Mouse (Mus musculus): ENCODE data around the gene Gna12. TPM values are rescaled to one million over a fixed set of nuclear protein-coding genes. Genes with fewer than 3 reads are reported as not detected.

Gene Gna12
- polyA plus RNA-seq (2016; fragmentation: Nextera tagmentation; extraction: Ambion mirVana) = 12.5 and 17.6 TPM in 2 replicates

- peaks cover 42% of the 10 kb centered on the region for H3K4me1 ChIP-seq
- 3% methylated on average over 49 of the region's 49 CpGs for WGBS
- peak within 1 kb of the TSS; percentile 90 for H3K4me3 ChIP-seq
- no peaks in the 10 kb centered on the region for H3K9me3 ChIP-seq
- no peaks in the 10 kb centered on the region for H3K27me3 ChIP-seq (ENCODE audit: insufficient read depth, poor library complexity, severe bottlenecking)
- H3K27ac ChIP-seq = peak within 1 kb of the TSS; percentile 95
- H3K36me3 ChIP-seq = peaks cover under 1% of the 10 kb centered on the region; the same call in 1 of the 2 replicates
- DNase-seq (ENCODE audit: low spot score) = peak; percentile 100
These were observed at the start of gene Gna12 for GRCm38 (mm10) chr5:140830314-140831063. Gene Gna12 (minus strand): TSS chr5:140830431.

GRCm38 (mm10) chr5:140878644-140879043 is 48.4 kb upstream of the Gna12 start:
- Histone ChIP-seq H3K4me3 (no peak overlapping the region), H3K36me3 (no peaks in the 10 kb centered on the region), H3K4me1 (no peaks in the 10 kb centered on the region; the same call in 1 of the 2 replicates), H3K27me3 (ENCODE audit: insufficient read depth, poor library complexity, severe bottlenecking) (peaks cover 15% of the 10 kb centered on the region; the same call in 1 of the 2 replicates), H3K27ac (no peak overlapping the region), H3K9me3 (no peaks in the 10 kb centered on the region)
- WGBS = 64% methylated on average over 6 of the region's 6 CpGs
- no peak for DNase-seq (ENCODE audit: low spot score)

GRCm38 (mm10) chr5:140873736-140874307 is 43.6 kb upstream of the Gna12 start:
- peak overlapping the region; percentile 79; the same call in 1 of the 2 replicates for H3K27ac ChIP-seq

GRCm38 (mm10) chr5:140873039-140873551 is 42.9 kb upstream of the Gna12 start:
- Histone ChIP-seq H3K4me3 (peak overlapping the region; percentile 50), H3K27ac (peak overlapping the region; percentile 79), H3K9me3 (no peaks in the 10 kb centered on the region), H3K4me1 (peaks cover 24% of the 10 kb centered on the region), H3K36me3 (no peaks in the 10 kb centered on the region), H3K27me3 (ENCODE audit: insufficient read depth, poor library complexity, severe bottlenecking) (peaks cover 7% of the 10 kb centered on the region; the same call in 1 of the 2 replicates)
- DNase-seq (ENCODE audit: low spot score) = no peak
- WGBS = 9% methylated on average over 18 of the region's 18 CpGs

More at GRCm38 (mm10) chr5:140873736-140874307, 43.6 kb upstream of the Gna12 start:
- H3K9me3 ChIP-seq = no peaks in the 10 kb centered on the region
- peak overlapping the region; percentile 50; the same call in 1 of the 2 replicates for H3K4me3 ChIP-seq
- H3K4me1 ChIP-seq = peaks cover 24% of the 10 kb centered on the region
- WGBS = 69% methylated on average over 6 of the region's 6 CpGs
- H3K36me3 ChIP-seq = no peaks in the 10 kb centered on the region
- H3K27me3 ChIP-seq (ENCODE audit: insufficient read depth, poor library complexity, severe bottlenecking) = peaks cover 7% of the 10 kb centered on the region; the same call in 1 of the 2 replicates
- no peak for DNase-seq (ENCODE audit: low spot score)

- Histone ChIP-seq H3K36me3 (no peaks in the 10 kb centered on the region), H3K4me3 (peak overlapping the region; percentile 50), H3K4me1 (peaks cover 24% of the 10 kb centered on the region), H3K9me3 (no peaks in the 10 kb centered on the region), H3K27ac (peak overlapping the region; percentile 79), H3K27me3 (ENCODE audit: insufficient read depth, poor library complexity, severe bottlenecking) (peaks cover 7% of the 10 kb centered on the region; the same call in 1 of the 2 replicates)
- DNase-seq (ENCODE audit: low spot score) = no peak
- 19% methylated on average over 11 of the region's 11 CpGs for WGBS
These were observed 42.4 kb upstream of the Gna12 start for GRCm38 (mm10) chr5:140872532-140873038.

- Histone ChIP-seq H3K4me1 (peaks cover 24% of the 10 kb centered on the region), H3K9me3 (no peaks in the 10 kb centered on the region), H3K36me3 (no peaks in the 10 kb centered on the region), H3K4me3 (no peak overlapping the region), H3K27ac (no peak overlapping the region), H3K27me3 (ENCODE audit: insufficient read depth, poor library complexity, severe bottlenecking) (peaks cover 7% of the 10 kb centered on the region; the same call in 1 of the 2 replicates)
- no peak for DNase-seq (ENCODE audit: low spot score)
- 75% methylated on average over 6 of the region's 6 CpGs for WGBS
These were observed 41.0 kb upstream of the Gna12 start for GRCm38 (mm10) chr5:140871241-140871640.

GRCm38 (mm10) chr5:140869034-140869433 is 38.8 kb upstream of the Gna12 start:
- Histone ChIP-seq H3K27me3 (ENCODE audit: insufficient read depth, poor library complexity, severe bottlenecking) (peaks cover 2% of the 10 kb centered on the region; the same call in 1 of the 2 replicates), H3K4me1 (peaks cover 24% of the 10 kb centered on the region), H3K36me3 (no peaks in the 10 kb centered on the region), H3K4me3 (no peak overlapping the region), H3K27ac (no peak overlapping the region), H3K9me3 (no peaks in the 10 kb centered on the region)
- 48% methylated on average over 2 of the region's 2 CpGs for WGBS
- no peak for DNase-seq (ENCODE audit: low spot score)

GRCm38 (mm10) chr5:140859730-140860129 is 29.5 kb upstream of the Gna12 start:
- no peak for DNase-seq (ENCODE audit: low spot score)
- no peak overlapping the region for H3K27ac ChIP-seq
- no peak overlapping the region for H3K4me3 ChIP-seq
- H3K4me1 ChIP-seq = no peaks in the 10 kb centered on the region
- 74% methylated on average over 5 of the region's 5 CpGs for WGBS
- no peaks in the 10 kb centered on the region for H3K36me3 ChIP-seq
- H3K27me3 ChIP-seq (ENCODE audit: insufficient read depth, poor library complexity, severe bottlenecking) = no peaks in the 10 kb centered on the region
- H3K9me3 ChIP-seq = no peaks in the 10 kb centered on the region

- H3K4me3 ChIP-seq = no peak overlapping the region
- no peaks in the 10 kb centered on the region for H3K36me3 ChIP-seq
- 79% methylated on average over 3 of the region's 3 CpGs for WGBS
- H3K27me3 ChIP-seq (ENCODE audit: insufficient read depth, poor library complexity, severe bottlenecking) = no peaks in the 10 kb centered on the region
- H3K9me3 ChIP-seq = no peaks in the 10 kb centered on the region
- no peak for DNase-seq (ENCODE audit: low spot score)
- no peak overlapping the region for H3K27ac ChIP-seq
- H3K4me1 ChIP-seq = no peaks in the 10 kb centered on the region
These were observed 28.1 kb upstream of the Gna12 start for GRCm38 (mm10) chr5:140858335-140858734.

- H3K27me3 ChIP-seq (ENCODE audit: insufficient read depth, poor library complexity, severe bottlenecking) = no peaks in the 10 kb centered on the region
- H3K27ac ChIP-seq = no peak overlapping the region
- 47% methylated on average over 8 of the region's 8 CpGs for WGBS
- no peaks in the 10 kb centered on the region for H3K36me3 ChIP-seq
- no peaks in the 10 kb centered on the region for H3K4me1 ChIP-seq
- H3K9me3 ChIP-seq = no peaks in the 10 kb centered on the region
- DNase-seq (ENCODE audit: low spot score) = no peak
- no peak overlapping the region for H3K4me3 ChIP-seq
These were observed 27.4 kb upstream of the Gna12 start for GRCm38 (mm10) chr5:140857432-140858154.

GRCm38 (mm10) chr5:140855909-140856530 is 25.8 kb upstream of the Gna12 start:
- H3K9me3 ChIP-seq = no peaks in the 10 kb centered on the region
- no peak overlapping the region for H3K4me3 ChIP-seq
- H3K27me3 ChIP-seq (ENCODE audit: insufficient read depth, poor library complexity, severe bottlenecking) = no peaks in the 10 kb centered on the region
- no peak for DNase-seq (ENCODE audit: low spot score)
- 70% methylated on average over 11 of the region's 11 CpGs for WGBS
- no peaks in the 10 kb centered on the region for H3K36me3 ChIP-seq
- H3K27ac ChIP-seq = no peak overlapping the region
- no peaks in the 10 kb centered on the region for H3K4me1 ChIP-seq

- H3K27me3 ChIP-seq (ENCODE audit: insufficient read depth, poor library complexity, severe bottlenecking) = no peaks in the 10 kb centered on the region
- H3K36me3 ChIP-seq = no peaks in the 10 kb centered on the region
- H3K27ac ChIP-seq = no peak overlapping the region
- no peaks in the 10 kb centered on the region for H3K9me3 ChIP-seq
- 83% methylated on average over 4 of the region's 4 CpGs for WGBS
- no peak overlapping the region for H3K4me3 ChIP-seq
- no peak for DNase-seq (ENCODE audit: low spot score)
- H3K4me1 ChIP-seq = no peaks in the 10 kb centered on the region
These were observed 24.5 kb upstream of the Gna12 start for GRCm38 (mm10) chr5:140854700-140855099.

All from heart, embryonic 10.5 days (tissue).